Mouse (Mus musculus) lung, postnatal 0 days (tissue): ENCODE results near the gene Ly86.

Experiments
- CTCF ChIP-seq: IDR thresholded peaks from 2 replicates; pipeline ENCODE4 v1.5.1; 2016; ENCODE audit warnings: antibody characterized with exemption, mild to moderate bottlenecking
- EP300 ChIP-seq: IDR thresholded peaks from 2 replicates; pipeline ENCODE4 v1.6.1; 2016; ENCODE audit warnings: antibody characterized with exemption, mild to moderate bottlenecking, control low read depth

GRCm38 (mm10) chr13:37309296-37309695 lies 35.7 kb upstream of the Ly86 start:
- TF ChIP-seq CTCF (no peak), EP300 (no peak)
